Mouse (Mus musculus): Measurements from ENCODE around the gene Ube2cbp.

The Ube2cbp gene

GRCm38 (mm10) chr9:86319516-86320140 lies 145.1 kb downstream of the Ube2cbp start:
- Histone ChIP-seq H3K27me3 (ENCODE audit: control insufficient read depth, insufficient read depth, low read length, poor library complexity, severe bottlenecking) (no peaks in the 10 kb centered on the region), H3K36me3 (ENCODE audit: control insufficient read depth, insufficient read depth, low read length, poor library complexity, severe bottlenecking) (no peaks in the 10 kb centered on the region)
- DNase-seq (ENCODE audit: low read depth, low spot score), result no peak

DNA sequence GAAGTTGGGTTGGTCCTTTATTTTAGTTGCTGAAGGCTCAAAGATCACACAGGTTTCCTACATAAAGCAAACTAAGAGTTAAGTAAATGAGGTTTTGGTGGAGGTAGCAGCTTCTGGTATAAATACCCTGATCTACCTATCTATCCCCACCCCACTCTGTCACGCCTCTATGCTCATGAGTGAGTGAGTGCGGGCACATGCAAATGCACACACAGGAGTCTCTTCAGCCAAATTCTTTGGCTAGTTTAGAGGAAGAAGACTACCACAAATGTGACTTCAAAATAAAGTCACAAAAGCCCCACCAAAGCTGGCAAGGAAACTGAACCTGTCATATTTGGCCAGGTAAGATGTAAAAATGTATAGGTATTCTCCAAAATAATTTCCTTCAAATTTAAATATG lies 149.1 kb downstream of the Ube2cbp start:
- DNase-seq (ENCODE audit: low read depth, low spot score), result peak; percentile 47
- Histone ChIP-seq H3K27me3 (ENCODE audit: control insufficient read depth, insufficient read depth, low read length, poor library complexity, severe bottlenecking) (no peaks in the 10 kb centered on the region), H3K36me3 (ENCODE audit: control insufficient read depth, insufficient read depth, low read length, poor library complexity, severe bottlenecking) (no peaks in the 10 kb centered on the region)

DNA sequence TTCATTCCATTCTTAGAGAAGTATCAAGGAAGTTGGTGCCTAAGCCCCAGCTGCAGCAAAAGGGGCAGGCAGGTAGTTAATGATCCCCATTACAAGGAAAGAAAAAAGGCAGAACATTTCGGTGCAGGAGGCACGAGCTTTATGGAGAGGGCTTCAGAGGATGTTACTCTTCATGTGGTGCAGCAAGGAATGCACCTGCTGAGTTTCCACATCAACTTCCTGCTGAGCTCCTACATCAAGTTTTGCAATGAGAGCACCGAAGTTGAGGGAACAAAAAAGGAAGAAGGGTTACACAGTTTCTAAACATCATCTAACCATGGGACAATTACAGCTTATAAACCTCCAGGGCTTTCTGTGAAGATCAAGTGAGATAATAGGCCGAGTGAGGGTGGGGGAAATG lies 156.1 kb downstream of the Ube2cbp start:
- Histone ChIP-seq H3K27me3 (ENCODE audit: control insufficient read depth, insufficient read depth, low read length, poor library complexity, severe bottlenecking) (no peaks in the 10 kb centered on the region), H3K36me3 (ENCODE audit: control insufficient read depth, insufficient read depth, low read length, poor library complexity, severe bottlenecking) (no peaks in the 10 kb centered on the region)
- no peak for DNase-seq (ENCODE audit: low read depth, low spot score)

GRCm38 (mm10) chr9:86306556-86306955 lies 158.2 kb downstream of the Ube2cbp start:
- DNase-seq (ENCODE audit: low read depth, low spot score), result no peak
- Histone ChIP-seq H3K27me3 (ENCODE audit: control insufficient read depth, insufficient read depth, low read length, poor library complexity, severe bottlenecking) (no peaks in the 10 kb centered on the region), H3K36me3 (ENCODE audit: control insufficient read depth, insufficient read depth, low read length, poor library complexity, severe bottlenecking) (no peaks in the 10 kb centered on the region)

DNA sequence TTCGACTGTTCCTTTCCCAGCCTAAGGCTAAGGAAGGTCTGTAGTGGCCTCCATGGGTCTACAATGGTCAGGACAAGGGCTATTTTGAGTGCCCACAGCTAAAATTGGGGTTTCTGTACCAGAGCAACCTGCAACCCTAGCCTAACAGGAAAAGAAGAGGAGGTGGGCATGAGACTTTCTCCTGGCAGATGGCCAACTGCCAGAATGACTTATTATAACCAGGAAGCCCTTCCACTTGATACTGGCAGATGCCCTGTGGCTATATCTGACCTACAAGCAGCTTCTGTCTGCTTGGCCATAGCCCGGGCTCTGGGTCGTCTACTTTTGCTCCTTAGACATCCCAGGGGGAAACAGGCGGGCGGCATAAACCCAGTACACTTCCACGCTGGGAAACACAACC lies 163.3 kb downstream of the Ube2cbp start:
- no peaks in the 10 kb centered on the region for H3K36me3 ChIP-seq (ENCODE audit: control insufficient read depth, insufficient read depth, low read length, poor library complexity, severe bottlenecking)
- no peak for DNase-seq (ENCODE audit: low read depth, low spot score)
- no peaks in the 10 kb centered on the region for H3K27me3 ChIP-seq (ENCODE audit: control insufficient read depth, insufficient read depth, low read length, poor library complexity, severe bottlenecking)

GRCm38 (mm10) chr9:86298596-86298995 lies 166.2 kb downstream of the Ube2cbp start:
- DNase-seq (ENCODE audit: low read depth, low spot score), result no peak
- no peaks in the 10 kb centered on the region for H3K36me3 ChIP-seq (ENCODE audit: control insufficient read depth, insufficient read depth, low read length, poor library complexity, severe bottlenecking)
- H3K27me3 ChIP-seq (ENCODE audit: control insufficient read depth, insufficient read depth, low read length, poor library complexity, severe bottlenecking), result no peaks in the 10 kb centered on the region

GRCm38 (mm10) chr9:86298131-86298530 lies 166.6 kb downstream of the Ube2cbp start:
- DNase-seq (ENCODE audit: low read depth, low spot score), result no peak

GRCm38 (mm10) chr9:86296683-86297638 lies 167.8 kb downstream of the Ube2cbp start:
- no peak for DNase-seq (ENCODE audit: low read depth, low spot score)
- Histone ChIP-seq H3K36me3 (ENCODE audit: control insufficient read depth, insufficient read depth, low read length, poor library complexity, severe bottlenecking) (no peaks in the 10 kb centered on the region), H3K27me3 (ENCODE audit: control insufficient read depth, insufficient read depth, low read length, poor library complexity, severe bottlenecking) (no peaks in the 10 kb centered on the region)

More at GRCm38 (mm10) chr9:86298131-86298530, 166.6 kb downstream of the Ube2cbp start:
- no peaks in the 10 kb centered on the region for H3K27me3 ChIP-seq (ENCODE audit: control insufficient read depth, insufficient read depth, low read length, poor library complexity, severe bottlenecking)
- no peaks in the 10 kb centered on the region for H3K36me3 ChIP-seq (ENCODE audit: control insufficient read depth, insufficient read depth, low read length, poor library complexity, severe bottlenecking)

- no peaks in the 10 kb centered on the region for H3K27me3 ChIP-seq (ENCODE audit: control insufficient read depth, insufficient read depth, low read length, poor library complexity, severe bottlenecking)
- H3K36me3 ChIP-seq (ENCODE audit: control insufficient read depth, insufficient read depth, low read length, poor library complexity, severe bottlenecking), result no peaks in the 10 kb centered on the region
- DNase-seq (ENCODE audit: low read depth, low spot score), result no peak
Measured at GRCm38 (mm10) chr9:86287570-86287954, 177.2 kb downstream of the Ube2cbp start.

GRCm38 (mm10) chr9:86286830-86287569 lies 177.8 kb downstream of the Ube2cbp start:
- no peaks in the 10 kb centered on the region for H3K27me3 ChIP-seq (ENCODE audit: control insufficient read depth, insufficient read depth, low read length, poor library complexity, severe bottlenecking)
- DNase-seq (ENCODE audit: low read depth, low spot score), result no peak
- H3K36me3 ChIP-seq (ENCODE audit: control insufficient read depth, insufficient read depth, low read length, poor library complexity, severe bottlenecking), result no peaks in the 10 kb centered on the region

GRCm38 (mm10) chr9:86282555-86282954 lies 182.2 kb downstream of the Ube2cbp start:
- no peak for DNase-seq (ENCODE audit: low read depth, low spot score)
- Histone ChIP-seq H3K27me3 (ENCODE audit: control insufficient read depth, insufficient read depth, low read length, poor library complexity, severe bottlenecking) (no peaks in the 10 kb centered on the region), H3K36me3 (ENCODE audit: control insufficient read depth, insufficient read depth, low read length, poor library complexity, severe bottlenecking) (no peaks in the 10 kb centered on the region)

- H3K27me3 ChIP-seq (ENCODE audit: control insufficient read depth, insufficient read depth, low read length, poor library complexity, severe bottlenecking), result no peaks in the 10 kb centered on the region
- H3K36me3 ChIP-seq (ENCODE audit: control insufficient read depth, insufficient read depth, low read length, poor library complexity, severe bottlenecking), result no peaks in the 10 kb centered on the region
- no peak for DNase-seq (ENCODE audit: low read depth, low spot score)
Measured at GRCm38 (mm10) chr9:86281147-86281467, 183.6 kb downstream of the Ube2cbp start.

- DNase-seq (ENCODE audit: low read depth, low spot score), result no peak
- Histone ChIP-seq H3K36me3 (ENCODE audit: control insufficient read depth, insufficient read depth, low read length, poor library complexity, severe bottlenecking) (no peaks in the 10 kb centered on the region), H3K27me3 (ENCODE audit: control insufficient read depth, insufficient read depth, low read length, poor library complexity, severe bottlenecking) (no peaks in the 10 kb centered on the region)
Measured at GRCm38 (mm10) chr9:86280461-86281146, 184.1 kb downstream of the Ube2cbp start.

DNA sequence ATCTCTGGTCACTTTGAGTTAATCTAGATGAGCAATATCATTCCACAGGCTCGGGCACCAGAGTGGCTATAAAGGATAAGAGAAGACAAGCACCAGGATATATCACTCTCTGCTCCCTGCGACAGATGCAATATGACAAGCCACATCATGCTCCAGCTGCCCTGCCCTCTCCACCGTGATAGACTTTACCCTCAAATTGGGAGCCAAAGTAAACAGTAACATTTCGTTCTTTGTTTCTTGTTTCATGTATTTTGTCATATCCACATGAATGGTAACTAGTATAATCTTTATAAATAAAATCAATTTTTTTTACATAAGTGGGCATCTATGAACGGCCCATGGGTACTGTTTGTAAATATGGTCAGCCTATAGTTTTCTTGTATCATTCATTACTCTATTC lies 195.2 kb downstream of the Ube2cbp start:
- DNase-seq (ENCODE audit: low read depth, low spot score), result no peak
- Histone ChIP-seq H3K27me3 (ENCODE audit: control insufficient read depth, insufficient read depth, low read length, poor library complexity, severe bottlenecking) (no peaks in the 10 kb centered on the region), H3K36me3 (ENCODE audit: control insufficient read depth, insufficient read depth, low read length, poor library complexity, severe bottlenecking) (no peaks in the 10 kb centered on the region)

Measured in splenic B cell, adult 2 months (primary cell).